Mouse (Mus musculus) liver, postnatal 0 days (tissue): ENCODE results near the gene Olfr1385.
"Not testable (repeated sequence)": the region's sequence is repeated elsewhere in the genome, so short reads cannot be mapped to it uniquely, and the experiment has no call there.

ENCODE experiments used
- CTCF ChIP-seq: sonication (generic); IDR thresholded peaks from 2 replicates; pipeline ENCODE4 v1.5.1; 2016; ENCODE audit warnings: antibody characterized with exemption, low read depth
- EP300 ChIP-seq: IDR thresholded peaks from 2 replicates; pipeline ENCODE4 v1.6.1; 2016; ENCODE audit warnings: antibody characterized with exemption, low read depth, mild to moderate bottlenecking

DNA sequence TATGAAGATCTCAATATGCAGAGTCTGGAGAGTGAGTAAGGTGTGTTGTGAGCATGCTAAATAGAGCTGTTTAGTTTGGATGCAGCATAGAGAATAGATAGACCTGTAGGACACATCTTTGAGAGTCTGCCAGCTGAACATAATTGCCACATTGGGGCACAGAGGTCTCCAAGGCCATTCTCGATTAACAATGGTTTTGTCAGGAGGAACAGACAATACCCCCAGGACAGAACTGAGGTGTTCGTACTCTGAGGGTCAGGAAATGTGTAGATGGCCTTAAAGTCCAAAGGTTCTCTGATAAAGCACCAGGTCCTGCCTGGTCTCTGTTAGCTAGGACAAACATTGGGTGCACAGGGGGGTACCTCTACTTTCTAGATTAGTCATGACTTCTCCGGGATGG, 24.1 kb upstream of the Olfr1385 start, which contains the start of gene Olfr1386:
- TF ChIP-seq CTCF, EP300: not testable (repeated sequence)
